Mouse (Mus musculus) olfactory bulb, adult 2 months (tissue): Measurements from ENCODE around the gene Gm4763. TPM values are rescaled to one million over a fixed set of nuclear protein-coding genes. Genes with fewer than 3 reads are reported as not detected.
"Not testable (repeated sequence)": the region's sequence is repeated elsewhere in the genome, so short reads cannot be mapped to it uniquely, and the experiment has no call there.

Source experiments
- H3K27ac ChIP-seq: fragments of 200-500 bp; 2 replicates; pipeline ENCODE4 v1.5.1; 2012; ENCODE audit warnings: low read depth, low read length; ENCODE audit not compliant: insufficient read depth
- H3K4me1 ChIP-seq: fragments of 200-500 bp; 2 replicates; pipeline ENCODE4 v1.6.1; 2012; ENCODE audit warnings: low read length; ENCODE audit not compliant: control insufficient read depth, insufficient read depth
- H3K4me3 ChIP-seq: fragments of 200-500 bp; 2 replicates; pipeline ENCODE4 v1.5.1; 2012; ENCODE audit warnings: mild to moderate bottlenecking, low read depth, low read length, moderate library complexity; ENCODE audit not compliant: insufficient read depth
- CTCF ChIP-seq: fragments of 200-500 bp; IDR thresholded peaks from 2 replicates; pipeline ENCODE4 v1.5.1; 2012; ENCODE audit warnings: low read depth, mild to moderate bottlenecking, low read length, moderate library complexity; ENCODE audit not compliant: insufficient read depth
- POLR2A ChIP-seq: fragments of 200-500 bp; IDR thresholded peaks from 2 replicates; pipeline ENCODE4 v1.6.1; 2012; ENCODE audit warnings: mild to moderate bottlenecking, low read depth, low read length, moderate library complexity; ENCODE audit not compliant: insufficient read depth
- WGBS: fragments of 180-500 bp; shearing (Covaris S2); methylation state at CpG from one replicate; pipeline ENCODE4 v1.1.7; 2018; 5-methylcytosine and 5-hydroxymethylcytosine counted together
- polyA plus RNA-seq: library from polyadenylated mRNA; stranded (reverse); fragments of >200 nt; gene quantifications from 2 replicates; pipeline ENCODE4 v1.2.4, GENCODE M21; 2012; ENCODE audit warnings: low replicate concordance; ENCODE audit not compliant: missing spikeins, insufficient read depth, insufficient read length

The Gm4763 gene
- not detected in 2 replicates for polyA plus RNA-seq

GRCm38 (mm10) chr7:24726808-24727207 lies at the start of gene Gm4763:
Gene Gm4763 (minus strand): TSS chr7:24726908.
- not testable (repeated sequence) for H3K4me3 ChIP-seq, H3K27ac ChIP-seq, H3K4me1 ChIP-seq
- WGBS: 93% methylated on average over 11 of the region's 11 CpGs

- Histone ChIP-seq H3K4me3 (no peak overlapping the region), H3K4me1 (no peaks in the 10 kb centered on the region; the same call in 1 of the 2 replicates), H3K27ac (no peak overlapping the region)
- no peak for TF ChIP-seq CTCF
- TF ChIP-seq POLR2A: no peak
- WGBS: 72% methylated on average over 2 of the region's 2 CpGs
These were observed 49.4 kb upstream of the Gm4763 start for GRCm38 (mm10) chr7:24776145-24776544.

DNA sequence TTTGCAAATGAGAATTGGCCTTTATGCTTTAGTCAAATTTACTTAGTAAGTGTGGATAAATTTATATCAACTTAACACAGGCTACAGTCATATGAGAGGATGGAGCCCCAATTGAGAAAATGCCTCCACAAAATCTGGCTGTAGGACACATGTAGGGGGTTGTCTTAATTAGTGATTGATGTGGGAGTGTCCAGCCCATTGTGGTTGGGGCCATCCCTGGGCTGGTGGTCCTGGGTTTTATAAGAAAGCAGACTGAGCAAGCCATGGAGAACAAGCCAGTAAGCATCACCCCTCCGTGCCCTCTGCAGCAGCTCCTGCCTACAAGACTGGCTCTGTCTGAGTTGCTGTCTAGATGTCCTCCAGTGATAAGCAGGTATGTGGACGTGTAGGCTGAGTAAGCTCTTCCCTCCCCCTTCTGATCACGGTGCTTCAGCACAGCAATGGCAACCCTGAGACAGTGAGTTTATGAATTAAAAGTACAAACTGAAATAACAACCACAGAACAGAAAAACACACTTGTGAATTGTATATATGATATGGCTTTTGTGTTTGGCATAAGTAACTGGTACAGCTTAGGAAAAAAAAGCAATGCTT lies 47.3 kb upstream of the Gm4763 start:
- H3K4me1 ChIP-seq: no peaks in the 10 kb centered on the region; the same call in 1 of the 2 replicates
- no peak overlapping the region for H3K27ac ChIP-seq
- TF ChIP-seq CTCF (no peak), POLR2A (no peak)
- H3K4me3 ChIP-seq: no peak overlapping the region
- WGBS: 38% methylated on average over 3 of the region's 3 CpGs

DNA sequence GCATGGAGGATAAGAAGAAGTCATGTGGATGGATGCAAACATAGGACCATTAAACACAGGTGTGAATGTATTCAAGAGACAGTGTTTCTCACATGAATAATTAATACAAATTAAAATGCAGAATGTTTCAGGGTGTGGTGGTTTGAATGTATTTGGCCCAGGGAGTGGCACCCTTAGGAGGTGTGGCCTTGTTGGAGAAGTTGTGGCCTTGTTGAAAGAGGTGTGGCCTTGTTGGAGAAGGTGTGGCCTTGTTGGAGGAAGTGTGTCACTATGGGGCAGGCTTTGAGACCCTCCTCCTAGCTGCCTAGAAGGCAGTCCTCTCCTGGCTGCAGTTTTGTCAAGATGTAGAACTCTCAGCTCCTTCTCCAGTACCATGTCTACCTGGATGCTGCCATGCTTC lies 44.7 kb upstream of the Gm4763 start:
- Histone ChIP-seq H3K4me3 (no peak overlapping the region), H3K4me1 (no peaks in the 10 kb centered on the region; the same call in 1 of the 2 replicates), H3K27ac (no peak overlapping the region)
- TF ChIP-seq POLR2A (no peak), CTCF (no peak)

DNA sequence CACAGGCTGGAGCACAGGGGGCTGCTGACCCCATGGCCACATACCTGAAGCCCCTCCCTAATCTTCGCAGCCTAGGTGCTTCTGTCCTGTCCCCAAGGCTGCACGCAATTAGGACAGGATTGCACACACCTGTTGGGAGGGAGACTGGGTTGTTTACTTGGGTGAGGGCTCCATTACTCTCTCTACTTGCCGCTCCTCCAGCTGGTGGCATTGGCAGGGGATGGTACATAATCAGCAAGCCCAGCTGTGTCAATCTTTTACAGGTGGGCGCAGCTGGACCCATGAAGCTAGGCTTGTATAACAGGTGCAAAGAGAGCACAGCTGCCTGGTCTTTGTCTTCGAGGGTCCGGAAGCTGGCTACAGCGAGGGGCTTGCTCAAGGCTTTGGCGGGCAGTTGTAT lies 35.9 kb upstream of the Gm4763 start:
- TF ChIP-seq CTCF: no peak
- no peak for TF ChIP-seq POLR2A
- WGBS: 93% methylated on average over 8 of the region's 8 CpGs
- H3K4me3 ChIP-seq: no peak overlapping the region
- H3K27ac ChIP-seq: no peak overlapping the region
- H3K4me1 ChIP-seq: no peaks in the 10 kb centered on the region

GRCm38 (mm10) chr7:24761161-24761560 lies 34.5 kb upstream of the Gm4763 start:
- TF ChIP-seq POLR2A: no peak
- TF ChIP-seq CTCF: no peak
- Histone ChIP-seq H3K4me3 (no peak overlapping the region), H3K4me1 (no peaks in the 10 kb centered on the region), H3K27ac (no peak overlapping the region)
- WGBS: 81% methylated on average over 6 of the region's 6 CpGs

DNA sequence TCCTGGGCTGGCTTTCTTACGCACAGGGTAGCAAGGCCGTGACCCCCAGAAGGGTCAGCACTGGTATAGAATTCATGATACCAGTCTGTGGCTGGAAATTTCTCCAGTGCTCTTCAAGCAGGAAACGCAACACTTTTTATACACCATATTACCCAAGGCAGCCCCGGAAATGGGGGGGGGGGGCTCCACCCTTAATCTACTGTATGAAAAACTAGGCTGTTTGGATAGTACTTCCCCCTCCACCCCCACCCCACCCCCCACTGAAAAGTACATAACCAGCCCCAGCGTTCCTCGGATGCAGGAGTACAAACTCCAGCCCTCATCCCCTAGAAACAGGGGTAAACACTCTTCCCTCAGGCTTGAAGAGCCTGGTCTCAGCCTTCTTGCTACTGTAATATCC lies 33.5 kb upstream of the Gm4763 start, which contains the start of gene Cd177:
Gene Cd177, minus strand, starts transcription at position 101 of the 400 bp plus-strand sequence.
- no peak for TF ChIP-seq CTCF
- Histone ChIP-seq H3K4me1 (no peaks in the 10 kb centered on the region), H3K27ac (no peak within 1 kb of the TSS), H3K4me3 (no peak within 1 kb of the TSS)
- 83% methylated on average over 6 of the region's 6 CpGs for WGBS

GRCm38 (mm10) chr7:24758520-24758919 lies 31.8 kb upstream of the Gm4763 start:
- no peaks in the 10 kb centered on the region for H3K4me1 ChIP-seq
- WGBS: 97% methylated on average over 1 of the region's 1 CpGs
- no peak overlapping the region for H3K4me3 ChIP-seq
- TF ChIP-seq POLR2A: no peak
- no peak for TF ChIP-seq CTCF
- H3K27ac ChIP-seq: no peak overlapping the region

DNA sequence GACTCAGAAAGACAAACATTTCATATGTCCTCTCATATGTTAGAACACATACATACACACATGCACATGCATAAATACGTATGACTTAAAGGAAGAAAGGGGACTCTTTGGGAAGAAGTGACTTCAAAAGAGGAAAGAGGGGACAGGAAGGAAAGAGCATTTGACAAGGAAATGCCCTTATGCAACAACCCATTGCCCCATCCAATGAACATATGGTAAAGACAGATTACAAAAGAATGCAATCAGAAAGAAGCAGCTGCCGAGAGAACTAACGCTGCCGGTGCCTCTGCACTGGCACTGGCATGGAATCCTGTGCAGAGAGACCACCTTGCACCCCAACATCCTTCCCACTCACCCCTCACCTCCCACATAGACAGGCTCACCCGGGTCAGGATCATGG lies 26.8 kb upstream of the Gm4763 start:
- no peak overlapping the region for H3K27ac ChIP-seq
- 85% methylated on average over 5 of the region's 5 CpGs for WGBS
- no peaks in the 10 kb centered on the region for H3K4me1 ChIP-seq
- H3K4me3 ChIP-seq: no peak overlapping the region
- no peak for TF ChIP-seq POLR2A
- TF ChIP-seq CTCF: no peak

DNA sequence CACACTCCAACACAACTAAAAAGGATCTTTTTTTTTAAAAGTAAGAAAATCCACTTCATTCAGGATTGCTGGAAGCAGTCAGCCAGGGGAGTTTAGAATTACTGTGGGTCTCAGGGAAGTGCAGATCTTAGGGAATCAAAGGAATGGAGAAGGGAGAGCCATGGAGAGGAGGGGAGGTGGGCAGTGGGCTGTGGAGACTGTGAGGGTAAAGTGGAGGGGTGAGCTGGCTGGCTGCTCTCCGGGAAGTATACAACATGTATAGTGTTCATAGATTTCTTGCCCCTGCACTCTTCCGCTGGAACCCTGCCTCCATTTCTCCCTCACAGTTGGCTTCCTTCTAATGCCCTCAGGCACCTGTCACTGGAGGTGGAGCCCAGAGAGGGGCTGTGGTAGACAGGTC lies 24.9 kb upstream of the Gm4763 start:
- TF ChIP-seq CTCF: no peak
- TF ChIP-seq POLR2A: no peak
- Histone ChIP-seq H3K27ac (no peak overlapping the region), H3K4me1 (no peaks in the 10 kb centered on the region), H3K4me3 (no peak overlapping the region)
- 88% methylated on average over 2 of the region's 2 CpGs for WGBS
